Mouse (Mus musculus): Measurements from ENCODE around the gene Dynlrb2. TPM values are rescaled to one million over a fixed set of nuclear protein-coding genes. Genes with fewer than 3 reads are reported as not detected.

Dynlrb2 gene
- not detected in 2 replicates for polyA plus RNA-seq (2015; fragmentation: Nextera tagmentation; extraction: Ambion mirVana)

DNA sequence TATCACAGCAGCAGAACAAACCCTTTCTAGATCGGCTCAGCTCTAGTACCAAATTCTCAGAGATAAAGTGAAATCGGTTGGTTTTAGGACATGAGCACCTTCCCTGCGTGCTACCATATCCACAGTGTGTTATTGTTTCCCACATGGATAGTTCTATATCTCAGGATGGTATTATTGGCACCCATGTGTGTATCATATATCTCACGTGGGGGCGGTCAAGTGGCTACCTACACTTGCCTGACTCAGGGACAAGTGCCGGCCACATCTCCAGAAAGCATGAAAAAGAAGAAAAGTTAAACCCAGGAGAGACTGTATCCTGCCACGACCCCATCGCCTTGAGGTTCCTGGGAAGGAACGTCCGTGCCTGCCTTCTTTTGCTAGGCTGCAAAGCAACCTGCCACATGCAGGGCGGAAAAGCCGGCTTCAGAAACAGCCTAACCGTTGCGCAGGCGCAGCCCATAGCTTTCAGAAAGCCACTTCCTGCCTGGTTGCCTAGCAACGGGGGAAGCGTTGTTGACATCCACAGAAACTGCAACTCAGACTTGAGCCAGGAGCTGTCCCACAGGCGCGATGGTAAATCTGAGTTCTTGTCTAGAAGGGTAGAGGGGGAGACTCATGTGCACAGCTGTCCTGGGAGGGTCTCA lies at the start of gene Dynlrb2:
TSS of gene Dynlrb2 (plus strand) at position 498 of the 644 bp plus-strand sequence.
- H3K4me3 ChIP-seq (ENCODE audit: low read length): peak within 1 kb of the TSS; percentile 46
- ATAC-seq: peak; percentile 93
- peaks cover 7% of the 10 kb centered on the region; the same call in 1 of the 2 replicates for H3K4me1 ChIP-seq (ENCODE audit: control insufficient read depth, insufficient read depth, low read length)
- peak within 1 kb of the TSS; percentile 77 for H3K4me2 ChIP-seq (ENCODE audit: low read depth, low read length)
- H3K9ac ChIP-seq (ENCODE audit: low read depth, low read length): peak within 1 kb of the TSS; percentile 61
- no peak within 1 kb of the TSS for H3K27ac ChIP-seq (ENCODE audit: low read length)
- H3K9me3 ChIP-seq (ENCODE audit: control insufficient read depth, low read length): no peaks in the 10 kb centered on the region
- no peaks in the 10 kb centered on the region for H3K27me3 ChIP-seq (replicated peaks; ENCODE audit: control insufficient read depth, insufficient read depth, low read length)
- no peaks in the 10 kb centered on the region for H3K36me3 ChIP-seq (ENCODE audit: control insufficient read depth, insufficient read depth, low read length)
- 8% methylated on average over 19 of the region's 19 CpGs for WGBS

GRCm38 (mm10) chr8:116458569-116458968 lies 46.2 kb upstream of the Dynlrb2 start:
- Histone ChIP-seq H3K27ac (ENCODE audit: low read length) (no peak overlapping the region), H3K9ac (ENCODE audit: low read depth, low read length) (no peak overlapping the region), H3K4me3 (ENCODE audit: low read length) (no peak overlapping the region), H3K4me1 (ENCODE audit: control insufficient read depth, insufficient read depth, low read length) (no peaks in the 10 kb centered on the region), H3K4me2 (ENCODE audit: low read depth, low read length) (no peak overlapping the region), H3K36me3 (ENCODE audit: control insufficient read depth, insufficient read depth, low read length) (no peaks in the 10 kb centered on the region), H3K27me3 (replicated peaks; ENCODE audit: control insufficient read depth, insufficient read depth, low read length) (no peaks in the 10 kb centered on the region), H3K9me3 (ENCODE audit: control insufficient read depth, low read length) (no peaks in the 10 kb centered on the region)
- 73% methylated on average over 11 of the region's 11 CpGs for WGBS
- no peak for ATAC-seq

GRCm38 (mm10) chr8:116461472-116461871 lies 43.3 kb upstream of the Dynlrb2 start:
- Histone ChIP-seq H3K9ac (ENCODE audit: low read depth, low read length) (no peak overlapping the region), H3K27me3 (replicated peaks; ENCODE audit: control insufficient read depth, insufficient read depth, low read length) (no peaks in the 10 kb centered on the region), H3K4me3 (ENCODE audit: low read length) (no peak overlapping the region), H3K27ac (ENCODE audit: low read length) (no peak overlapping the region), H3K36me3 (ENCODE audit: control insufficient read depth, insufficient read depth, low read length) (no peaks in the 10 kb centered on the region), H3K4me2 (ENCODE audit: low read depth, low read length) (no peak overlapping the region), H3K9me3 (ENCODE audit: control insufficient read depth, low read length) (no peaks in the 10 kb centered on the region), H3K4me1 (ENCODE audit: control insufficient read depth, insufficient read depth, low read length) (no peaks in the 10 kb centered on the region)
- no peak for ATAC-seq
- 86% methylated on average over 4 of the region's 4 CpGs for WGBS

DNA sequence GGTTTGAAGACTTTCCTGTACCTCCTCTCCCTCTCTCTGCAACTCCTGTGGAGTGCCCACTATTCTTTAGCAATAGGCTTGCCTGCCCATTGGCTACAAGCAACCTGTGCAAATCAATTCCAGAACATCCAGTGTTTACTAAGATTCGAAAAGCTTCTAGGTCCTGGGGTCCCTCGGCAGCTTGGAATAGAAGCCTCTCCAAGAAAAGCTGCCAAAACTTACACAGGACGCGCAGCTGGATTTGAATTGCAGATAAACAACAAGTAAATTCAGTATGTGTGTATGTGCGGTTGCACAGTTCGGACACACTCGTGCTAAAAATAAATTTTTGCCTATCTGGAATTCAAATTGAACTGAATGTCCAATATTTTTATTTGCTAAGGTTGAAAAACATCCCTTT lies 38.2 kb upstream of the Dynlrb2 start:
- Histone ChIP-seq H3K9me3 (ENCODE audit: control insufficient read depth, low read length) (no peaks in the 10 kb centered on the region), H3K4me3 (ENCODE audit: low read length) (no peak overlapping the region), H3K27me3 (replicated peaks; ENCODE audit: control insufficient read depth, insufficient read depth, low read length) (no peaks in the 10 kb centered on the region), H3K27ac (ENCODE audit: low read length) (no peak overlapping the region), H3K9ac (ENCODE audit: low read depth, low read length) (no peak overlapping the region), H3K36me3 (ENCODE audit: control insufficient read depth, insufficient read depth, low read length) (no peaks in the 10 kb centered on the region), H3K4me1 (ENCODE audit: control insufficient read depth, insufficient read depth, low read length) (no peaks in the 10 kb centered on the region), H3K4me2 (ENCODE audit: low read depth, low read length) (no peak overlapping the region)
- ATAC-seq: no peak
- WGBS: 53% methylated on average over 7 of the region's 7 CpGs

DNA sequence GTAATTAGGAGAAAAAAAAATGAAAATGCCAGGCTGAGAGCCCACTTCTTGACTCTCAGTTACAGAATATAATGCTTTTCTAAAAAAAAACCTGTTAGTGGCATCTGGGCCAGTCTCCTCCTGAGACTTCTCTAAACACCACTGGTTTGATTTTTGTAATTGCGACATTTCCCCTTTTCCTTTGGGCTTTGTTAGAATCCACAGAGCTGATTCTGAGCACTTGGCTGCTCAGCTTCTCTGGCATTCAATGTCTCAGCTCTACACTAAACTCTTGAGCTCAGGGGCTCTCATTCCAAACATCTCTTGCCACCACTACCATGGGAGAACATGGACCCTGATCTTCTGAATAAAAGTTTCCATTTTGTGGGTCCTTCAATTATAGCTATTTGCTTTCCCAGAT lies 37.7 kb upstream of the Dynlrb2 start:
- no peaks in the 10 kb centered on the region for H3K4me1 ChIP-seq (ENCODE audit: control insufficient read depth, insufficient read depth, low read length)
- ATAC-seq: no peak
- no peak overlapping the region for H3K4me2 ChIP-seq (ENCODE audit: low read depth, low read length)
- H3K27me3 ChIP-seq (replicated peaks; ENCODE audit: control insufficient read depth, insufficient read depth, low read length): no peaks in the 10 kb centered on the region
- no peak overlapping the region for H3K9ac ChIP-seq (ENCODE audit: low read depth, low read length)
- no peak overlapping the region for H3K4me3 ChIP-seq (ENCODE audit: low read length)
- no peaks in the 10 kb centered on the region for H3K36me3 ChIP-seq (ENCODE audit: control insufficient read depth, insufficient read depth, low read length)
- WGBS: 46% methylated on average over 1 of the region's 1 CpGs
- H3K9me3 ChIP-seq (ENCODE audit: control insufficient read depth, low read length): no peaks in the 10 kb centered on the region
- no peak overlapping the region for H3K27ac ChIP-seq (ENCODE audit: low read length)

- Histone ChIP-seq H3K27ac (ENCODE audit: low read length) (no peak overlapping the region), H3K9me3 (ENCODE audit: control insufficient read depth, low read length) (no peaks in the 10 kb centered on the region), H3K9ac (ENCODE audit: low read depth, low read length) (no peak overlapping the region), H3K27me3 (replicated peaks; ENCODE audit: control insufficient read depth, insufficient read depth, low read length) (no peaks in the 10 kb centered on the region), H3K4me1 (ENCODE audit: control insufficient read depth, insufficient read depth, low read length) (no peaks in the 10 kb centered on the region), H3K4me2 (ENCODE audit: low read depth, low read length) (no peak overlapping the region), H3K4me3 (ENCODE audit: low read length) (no peak overlapping the region), H3K36me3 (ENCODE audit: control insufficient read depth, insufficient read depth, low read length) (no peaks in the 10 kb centered on the region)
- WGBS: 69% methylated on average over 9 of the region's 9 CpGs
- no peak for ATAC-seq
These were observed 26.8 kb upstream of the Dynlrb2 start for GRCm38 (mm10) chr8:116477941-116478340.

GRCm38 (mm10) chr8:116478681-116479080 lies 26.1 kb upstream of the Dynlrb2 start:
- H3K4me3 ChIP-seq (ENCODE audit: low read length): no peak overlapping the region
- H3K4me2 ChIP-seq (ENCODE audit: low read depth, low read length): no peak overlapping the region
- H3K27me3 ChIP-seq (replicated peaks; ENCODE audit: control insufficient read depth, insufficient read depth, low read length): no peaks in the 10 kb centered on the region
- ATAC-seq: no peak
- H3K4me1 ChIP-seq (ENCODE audit: control insufficient read depth, insufficient read depth, low read length): no peaks in the 10 kb centered on the region
- H3K9me3 ChIP-seq (ENCODE audit: control insufficient read depth, low read length): no peaks in the 10 kb centered on the region
- H3K36me3 ChIP-seq (ENCODE audit: control insufficient read depth, insufficient read depth, low read length): no peaks in the 10 kb centered on the region
- no peak overlapping the region for H3K9ac ChIP-seq (ENCODE audit: low read depth, low read length)
- H3K27ac ChIP-seq (ENCODE audit: low read length): no peak overlapping the region

DNA sequence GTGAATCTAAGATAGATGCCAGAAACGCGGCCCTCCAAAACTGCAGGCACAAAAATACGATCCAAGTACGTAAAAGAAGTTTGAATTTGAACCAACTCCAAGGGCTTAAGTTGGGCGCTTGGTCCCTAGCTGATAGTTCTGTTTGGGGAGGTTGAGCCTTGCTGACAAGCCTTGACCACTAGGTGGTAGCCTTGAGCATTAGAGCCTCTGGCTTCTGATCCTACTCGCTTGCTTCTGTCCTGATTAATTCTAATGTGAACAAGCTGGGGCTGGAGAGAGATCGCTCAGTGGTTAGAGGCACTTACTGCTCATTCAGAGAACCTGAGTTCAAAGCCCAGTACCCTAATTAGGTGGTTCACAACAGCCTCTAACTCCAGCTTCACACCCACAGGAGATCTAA lies 23.9 kb upstream of the Dynlrb2 start:
- H3K9ac ChIP-seq (ENCODE audit: low read depth, low read length): no peak overlapping the region
- no peaks in the 10 kb centered on the region for H3K27me3 ChIP-seq (replicated peaks; ENCODE audit: control insufficient read depth, insufficient read depth, low read length)
- no peak overlapping the region for H3K27ac ChIP-seq (ENCODE audit: low read length)
- H3K36me3 ChIP-seq (ENCODE audit: control insufficient read depth, insufficient read depth, low read length): no peaks in the 10 kb centered on the region
- WGBS: 15% methylated on average over 7 of the region's 7 CpGs
- peak; percentile 52; the same call in 1 of the 2 replicates for ATAC-seq
- H3K4me3 ChIP-seq (ENCODE audit: low read length): no peak overlapping the region
- H3K4me2 ChIP-seq (ENCODE audit: low read depth, low read length): no peak overlapping the region
- H3K9me3 ChIP-seq (ENCODE audit: control insufficient read depth, low read length): no peaks in the 10 kb centered on the region
- H3K4me1 ChIP-seq (ENCODE audit: control insufficient read depth, insufficient read depth, low read length): no peaks in the 10 kb centered on the region

DNA sequence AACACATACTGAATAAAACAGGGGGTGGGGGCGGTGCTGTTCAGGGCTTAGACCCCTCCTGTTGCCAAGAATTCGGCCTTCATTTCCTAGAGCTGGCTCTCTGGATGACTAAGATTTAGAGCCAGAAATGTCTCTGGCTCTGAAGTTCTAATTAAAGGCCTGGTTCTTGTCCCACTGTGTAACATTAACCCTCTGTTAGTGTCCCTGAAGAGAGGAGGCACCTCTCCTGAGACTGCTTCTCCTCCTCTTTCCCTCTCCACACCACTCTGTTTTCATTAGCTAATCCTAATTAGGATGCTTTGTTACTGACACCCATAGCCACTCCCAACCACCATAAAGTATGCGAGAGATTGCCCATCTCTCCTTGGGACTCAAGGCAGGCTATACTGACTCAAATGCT lies 22.0 kb upstream of the Dynlrb2 start:
- 69% methylated on average over 3 of the region's 3 CpGs for WGBS

GRCm38 (mm10) chr8:116484087-116484486 lies 20.7 kb upstream of the Dynlrb2 start:
- no peaks in the 10 kb centered on the region for H3K27me3 ChIP-seq (replicated peaks; ENCODE audit: control insufficient read depth, insufficient read depth, low read length)
- no peak for ATAC-seq
- H3K4me1 ChIP-seq (ENCODE audit: control insufficient read depth, insufficient read depth, low read length): no peaks in the 10 kb centered on the region
- no peak overlapping the region for H3K4me2 ChIP-seq (ENCODE audit: low read depth, low read length)
- 9% methylated on average over 2 of the region's 2 CpGs for WGBS
- no peak overlapping the region for H3K9ac ChIP-seq (ENCODE audit: low read depth, low read length)
- H3K9me3 ChIP-seq (ENCODE audit: control insufficient read depth, low read length): no peaks in the 10 kb centered on the region
- no peaks in the 10 kb centered on the region for H3K36me3 ChIP-seq (ENCODE audit: control insufficient read depth, insufficient read depth, low read length)
- H3K4me3 ChIP-seq (ENCODE audit: low read length): no peak overlapping the region
- H3K27ac ChIP-seq (ENCODE audit: low read length): no peak overlapping the region

More for the DNA sequence above, 22.0 kb upstream of the Dynlrb2 start:
- Histone ChIP-seq H3K9me3 (ENCODE audit: control insufficient read depth, low read length) (no peaks in the 10 kb centered on the region), H3K36me3 (ENCODE audit: control insufficient read depth, insufficient read depth, low read length) (no peaks in the 10 kb centered on the region), H3K27me3 (replicated peaks; ENCODE audit: control insufficient read depth, insufficient read depth, low read length) (no peaks in the 10 kb centered on the region), H3K9ac (ENCODE audit: low read depth, low read length) (no peak overlapping the region), H3K27ac (ENCODE audit: low read length) (no peak overlapping the region), H3K4me2 (ENCODE audit: low read depth, low read length) (no peak overlapping the region), H3K4me3 (ENCODE audit: low read length) (no peak overlapping the region), H3K4me1 (ENCODE audit: control insufficient read depth, insufficient read depth, low read length) (no peaks in the 10 kb centered on the region)
- no peak for ATAC-seq
